Mouse (Mus musculus): ENCODE measurements at regions not wholly inside any gene's neighbourhood (a gene's known extent, or its start where the extent isn't known, plus 50 kb on each side); places are given as distances from the start of the nearest gene placed in this dataset.

DNA sequence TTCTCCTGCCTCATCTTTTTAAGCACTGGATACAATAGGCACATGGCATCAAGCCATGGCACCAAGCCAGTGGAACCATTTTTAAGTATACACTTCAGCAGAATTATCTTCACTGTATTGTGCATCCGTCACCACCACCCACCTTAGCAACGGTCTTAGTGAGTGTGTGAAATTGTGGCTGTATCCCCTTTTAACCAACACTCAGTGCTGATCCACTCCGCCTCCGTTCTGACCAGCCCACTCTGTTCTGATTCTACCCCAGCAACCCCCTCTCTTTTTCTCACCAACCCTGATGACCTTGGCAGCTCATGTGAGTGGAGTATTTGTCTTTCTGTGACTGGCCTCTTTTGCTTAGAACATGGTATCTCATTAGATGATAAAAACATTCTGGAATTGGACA is 662.2 kb downstream of the Zfp706 start:
- no peak overlapping the region for H3K4me3 ChIP-seq
- no peak overlapping the region for H3ac ChIP-seq (ENCODE audit: control insufficient read depth, insufficient read length)
- no peaks in the 10 kb centered on the region for H3K36me3 ChIP-seq (ENCODE audit: control insufficient read depth, insufficient read depth)
- H3K4me2 ChIP-seq (ENCODE audit: low read depth): no peak overlapping the region
- no peaks in the 10 kb centered on the region for H3K79me2 ChIP-seq (ENCODE audit: control insufficient read depth, insufficient read depth)
- peaks cover 27% of the 10 kb centered on the region for H3K27me3 ChIP-seq (ENCODE audit: control insufficient read depth, insufficient read depth, insufficient read length)
- TF ChIP-seq E2F4 (IDR thresholded peaks at IDR 0.05; ENCODE audit: insufficient read depth): no peak
- no peak for TF ChIP-seq REST (IDR thresholded peaks at IDR 0.05; ENCODE audit: insufficient read depth, insufficient read length)
- no peak for TF ChIP-seq USF1 (IDR thresholded peaks at IDR 0.05; ENCODE audit: low read depth)
- no peak for TF ChIP-seq MYOD1 (IDR thresholded peaks at IDR 0.05; ENCODE audit: control insufficient read depth in 1 of 3, insufficient read length in 2 of 3, low read depth in 2 of 3)
- no peak for TF ChIP-seq TCF3 (IDR thresholded peaks at IDR 0.05; ENCODE audit: insufficient read length, low read depth)
- no peak for TF ChIP-seq TCF12 (IDR thresholded peaks at IDR 0.05; ENCODE audit: insufficient read depth, poor library complexity, severe bottlenecking)
- TF ChIP-seq POLR2AphosphoS2 (IDR thresholded peaks at IDR 0.05; ENCODE audit: insufficient read length, low read depth): no peak

DNA sequence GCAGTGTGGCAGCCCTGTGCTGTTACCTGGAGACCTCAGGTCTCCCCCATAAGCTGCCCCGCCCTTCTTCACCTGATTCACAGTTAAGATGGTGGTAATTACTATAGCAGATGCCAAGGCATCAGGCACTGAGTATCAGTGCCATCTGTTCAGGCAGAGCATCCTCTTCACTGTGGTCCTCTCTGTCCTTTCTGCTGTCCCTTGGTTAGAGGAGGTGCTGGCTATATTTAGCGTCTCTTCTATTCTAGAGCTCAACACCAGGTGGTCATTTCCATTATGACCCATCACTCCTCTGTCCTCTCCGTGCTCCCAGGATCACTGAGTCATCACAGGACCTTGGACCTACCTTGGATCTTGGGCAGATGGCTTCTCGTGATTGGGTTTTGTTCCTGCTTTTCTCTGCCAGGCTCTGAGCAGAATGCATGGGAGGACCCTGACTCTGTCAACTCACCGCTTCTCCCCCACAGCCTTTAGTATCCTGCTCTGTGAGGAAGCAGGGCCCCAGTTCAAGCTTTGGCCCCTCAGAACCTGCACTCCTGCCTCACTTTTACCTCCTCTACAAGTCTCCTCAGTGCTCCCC is 667.5 kb downstream of the Zfp706 start:
- TF ChIP-seq USF1 (IDR thresholded peaks at IDR 0.05; ENCODE audit: low read depth) (no peak), MYOD1 (IDR thresholded peaks at IDR 0.05; ENCODE audit: control insufficient read depth in 1 of 3, insufficient read length in 2 of 3, low read depth in 2 of 3) (no peak), SRF (IDR thresholded peaks at IDR 0.05; ENCODE audit: control insufficient read depth, insufficient read length, low read depth) (no peak), POLR2AphosphoS2 (IDR thresholded peaks at IDR 0.05; ENCODE audit: insufficient read length, low read depth) (no peak), MYOG (IDR thresholded peaks at IDR 0.05; ENCODE audit: control insufficient read depth in 1 of 3, insufficient read depth in 1 of 3, insufficient read length in 2 of 3, low read depth in 2 of 3) (no peak)
- no peaks in the 10 kb centered on the region for H3K79me2 ChIP-seq (ENCODE audit: control insufficient read depth, insufficient read depth)

DNA sequence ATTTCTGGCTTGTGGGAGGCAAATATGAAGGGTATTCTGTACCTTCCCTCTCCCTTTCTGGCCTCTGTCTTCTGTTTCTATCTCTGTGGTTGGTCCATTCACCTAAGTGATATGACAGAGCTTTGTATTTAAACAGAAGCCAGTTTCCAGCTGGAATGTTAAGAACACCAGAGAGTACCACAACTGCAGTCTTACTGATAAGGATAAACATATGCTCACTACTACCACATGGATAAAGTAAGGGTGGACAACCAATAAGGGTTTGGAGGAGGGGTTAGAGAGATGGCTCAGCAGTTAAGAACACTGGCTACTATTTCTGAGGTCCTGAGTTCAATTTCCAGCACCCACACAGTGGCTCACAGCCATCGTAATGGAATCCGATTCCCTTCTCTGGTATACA is 668.8 kb downstream of the Zfp706 start:
- no peaks in the 10 kb centered on the region for H3K36me3 ChIP-seq (ENCODE audit: control insufficient read depth, insufficient read depth)
- no peaks in the 10 kb centered on the region for H3K79me2 ChIP-seq (ENCODE audit: control insufficient read depth, insufficient read depth)
- no peak overlapping the region for H3K4me2 ChIP-seq (ENCODE audit: low read depth)
- TF ChIP-seq REST (IDR thresholded peaks at IDR 0.05; ENCODE audit: insufficient read depth, insufficient read length) (no peak), MYOG (IDR thresholded peaks at IDR 0.05; ENCODE audit: control insufficient read depth in 1 of 3, insufficient read depth in 1 of 3, insufficient read length in 2 of 3, low read depth in 2 of 3) (no peak), TCF12 (IDR thresholded peaks at IDR 0.05; ENCODE audit: insufficient read depth, poor library complexity, severe bottlenecking) (no peak), MAX (IDR thresholded peaks at IDR 0.05; ENCODE audit: low read depth) (no peak), TCF3 (IDR thresholded peaks at IDR 0.05; ENCODE audit: insufficient read length, low read depth) (no peak), POLR2A (IDR thresholded peaks at IDR 0.05; ENCODE audit: insufficient read length, low read depth) (no peak), POLR2AphosphoS2 (IDR thresholded peaks at IDR 0.05; ENCODE audit: insufficient read length, low read depth) (no peak), CEBPB (IDR thresholded peaks at IDR 0.05; ENCODE audit: insufficient read depth, poor library complexity, severe bottlenecking) (no peak)
- no peak overlapping the region for H3K4me3 ChIP-seq
- no peak overlapping the region for H3ac ChIP-seq (ENCODE audit: control insufficient read depth, insufficient read length)
- H3K27me3 ChIP-seq (ENCODE audit: control insufficient read depth, insufficient read depth, insufficient read length): peaks cover 18% of the 10 kb centered on the region

More for the DNA sequence above, 667.5 kb downstream of the Zfp706 start:
- H3K36me3 ChIP-seq (ENCODE audit: control insufficient read depth, insufficient read depth): no peaks in the 10 kb centered on the region
- H3ac ChIP-seq (ENCODE audit: control insufficient read depth, insufficient read length): no peak overlapping the region
- peaks cover 18% of the 10 kb centered on the region for H3K27me3 ChIP-seq (ENCODE audit: control insufficient read depth, insufficient read depth, insufficient read length)
- H3K4me2 ChIP-seq (ENCODE audit: low read depth): no peak overlapping the region
- no peak overlapping the region for H3K4me3 ChIP-seq

DNA sequence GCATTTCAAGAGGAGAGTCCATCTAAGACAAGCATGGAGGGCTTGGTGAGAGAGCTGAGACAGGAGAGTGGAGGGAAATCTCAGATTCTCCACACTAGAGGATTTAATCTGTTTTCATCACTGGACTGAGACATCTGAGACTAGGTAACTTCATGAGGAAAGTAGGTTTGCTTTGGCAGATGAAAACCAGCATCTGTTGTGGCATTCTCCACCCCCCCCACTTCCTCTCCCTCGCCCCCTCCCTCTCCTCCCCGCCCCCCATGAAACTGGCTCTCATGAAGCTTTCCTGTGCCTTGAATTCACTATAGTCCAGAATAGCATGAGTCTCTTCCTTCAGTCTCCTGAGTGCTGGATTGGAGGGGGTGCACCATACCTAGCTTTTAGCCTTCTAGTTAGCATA is 670.7 kb downstream of the Zfp706 start:
- no peak overlapping the region for H3K4me3 ChIP-seq
- TF ChIP-seq TCF12 (IDR thresholded peaks at IDR 0.05; ENCODE audit: insufficient read depth, poor library complexity, severe bottlenecking) (no peak), TCF3 (IDR thresholded peaks at IDR 0.05; ENCODE audit: insufficient read length, low read depth) (no peak), MYOD1 (IDR thresholded peaks at IDR 0.05; ENCODE audit: control insufficient read depth in 1 of 3, insufficient read length in 2 of 3, low read depth in 2 of 3) (no peak), MYOG (IDR thresholded peaks at IDR 0.05; ENCODE audit: control insufficient read depth in 1 of 3, insufficient read depth in 1 of 3, insufficient read length in 2 of 3, low read depth in 2 of 3) (no peak), CEBPB (IDR thresholded peaks at IDR 0.05; ENCODE audit: insufficient read depth, poor library complexity, severe bottlenecking) (no peak), POLR2A (IDR thresholded peaks at IDR 0.05; ENCODE audit: insufficient read length, low read depth) (no peak), E2F4 (IDR thresholded peaks at IDR 0.05; ENCODE audit: insufficient read depth) (no peak), USF1 (IDR thresholded peaks at IDR 0.05; ENCODE audit: low read depth) (no peak), POLR2AphosphoS2 (IDR thresholded peaks at IDR 0.05; ENCODE audit: insufficient read length, low read depth) (no peak), MAX (IDR thresholded peaks at IDR 0.05; ENCODE audit: low read depth) (no peak), REST (IDR thresholded peaks at IDR 0.05; ENCODE audit: insufficient read depth, insufficient read length) (no peak), SRF (IDR thresholded peaks at IDR 0.05; ENCODE audit: control insufficient read depth, insufficient read length, low read depth) (no peak)
- H3ac ChIP-seq (ENCODE audit: control insufficient read depth, insufficient read length): no peak overlapping the region
- H3K79me2 ChIP-seq (ENCODE audit: control insufficient read depth, insufficient read depth): no peaks in the 10 kb centered on the region
- peaks cover 13% of the 10 kb centered on the region for H3K27me3 ChIP-seq (ENCODE audit: control insufficient read depth, insufficient read depth, insufficient read length)
- H3K4me2 ChIP-seq (ENCODE audit: low read depth): no peak overlapping the region
- no peaks in the 10 kb centered on the region for H3K36me3 ChIP-seq (ENCODE audit: control insufficient read depth, insufficient read depth)

DNA sequence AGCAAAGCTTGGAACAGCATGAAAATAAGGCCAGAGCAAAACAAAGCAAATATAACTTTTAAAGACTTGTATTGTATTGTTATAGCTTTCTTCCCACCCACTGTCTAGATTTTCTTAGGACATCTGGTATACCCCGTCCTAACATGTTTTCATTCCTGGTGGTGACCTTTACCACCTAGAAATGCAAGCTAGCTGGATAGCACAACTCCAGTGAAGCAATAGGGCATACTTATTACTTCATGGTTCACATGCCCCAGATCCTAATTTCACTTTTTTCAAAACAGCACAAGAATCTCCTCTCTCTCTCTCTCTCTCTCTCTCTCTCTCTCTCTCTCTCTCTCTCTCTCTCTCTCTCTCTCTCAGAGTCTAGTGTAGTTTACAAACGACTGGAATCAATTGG is 672.5 kb downstream of the Zfp706 start:
- Histone ChIP-seq H3K4me3 (no peak overlapping the region), H3K79me2 (ENCODE audit: control insufficient read depth, insufficient read depth) (no peaks in the 10 kb centered on the region), H3K4me2 (ENCODE audit: low read depth) (no peak overlapping the region), H3ac (ENCODE audit: control insufficient read depth, insufficient read length) (no peak overlapping the region), H3K27me3 (ENCODE audit: control insufficient read depth, insufficient read depth, insufficient read length) (peaks cover 12% of the 10 kb centered on the region), H3K36me3 (ENCODE audit: control insufficient read depth, insufficient read depth) (no peaks in the 10 kb centered on the region)
- TF ChIP-seq CEBPB (IDR thresholded peaks at IDR 0.05; ENCODE audit: insufficient read depth, poor library complexity, severe bottlenecking): no peak
- no peak for TF ChIP-seq TCF3 (IDR thresholded peaks at IDR 0.05; ENCODE audit: insufficient read length, low read depth)
- no peak for TF ChIP-seq E2F4 (IDR thresholded peaks at IDR 0.05; ENCODE audit: insufficient read depth)
- TF ChIP-seq MYOD1 (IDR thresholded peaks at IDR 0.05; ENCODE audit: control insufficient read depth in 1 of 3, insufficient read length in 2 of 3, low read depth in 2 of 3): no peak
- no peak for TF ChIP-seq TCF12 (IDR thresholded peaks at IDR 0.05; ENCODE audit: insufficient read depth, poor library complexity, severe bottlenecking)
- no peak for TF ChIP-seq MYOG (IDR thresholded peaks at IDR 0.05; ENCODE audit: control insufficient read depth in 1 of 3, insufficient read depth in 1 of 3, insufficient read length in 2 of 3, low read depth in 2 of 3)
- TF ChIP-seq USF1 (IDR thresholded peaks at IDR 0.05; ENCODE audit: low read depth): no peak
- no peak for TF ChIP-seq POLR2AphosphoS2 (IDR thresholded peaks at IDR 0.05; ENCODE audit: insufficient read length, low read depth)
- TF ChIP-seq SRF (IDR thresholded peaks at IDR 0.05; ENCODE audit: control insufficient read depth, insufficient read length, low read depth): no peak
- TF ChIP-seq MAX (IDR thresholded peaks at IDR 0.05; ENCODE audit: low read depth): no peak
- no peak for TF ChIP-seq REST (IDR thresholded peaks at IDR 0.05; ENCODE audit: insufficient read depth, insufficient read length)
- no peak for TF ChIP-seq POLR2A (IDR thresholded peaks at IDR 0.05; ENCODE audit: insufficient read length, low read depth)

All from myocyte (in vitro differentiated cells).